Mouse (Mus musculus): ENCODE data around the gene 1600015I10Rik. TPM values are rescaled to one million over a fixed set of nuclear protein-coding genes. Genes with fewer than 3 reads are reported as not detected.
"Not testable (repeated sequence)": the region's sequence is repeated elsewhere in the genome, so short reads cannot be mapped to it uniquely, and the experiment has no call there.

Gene 1600015I10Rik
- not detected in 2 replicates for polyA plus RNA-seq (2014; fragmentation: Nextera tagmentation; extraction: Ambion mirVana)

DNA sequence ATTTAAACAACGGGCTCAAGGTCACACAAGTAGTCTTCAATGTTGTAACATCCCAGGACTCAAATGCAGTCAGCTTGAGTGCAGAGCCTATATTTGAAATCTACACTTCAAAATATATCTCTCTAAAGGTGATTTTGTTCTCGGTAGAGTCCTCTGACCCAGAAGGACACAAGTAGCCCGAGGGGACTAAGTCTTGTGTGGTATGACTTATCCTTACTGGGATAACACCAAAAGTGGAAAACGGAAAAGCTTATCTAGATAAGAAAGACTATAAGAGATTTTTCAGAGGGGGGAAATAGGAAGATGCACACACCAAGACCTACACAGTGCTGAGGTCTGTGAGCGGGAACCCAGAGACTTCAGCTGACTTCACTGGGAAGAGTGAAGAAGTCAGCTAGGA, at the start of gene 1600015I10Rik:
Gene 1600015I10Rik, plus strand, starts transcription at position 301 of the 400 bp plus-strand sequence.
- ATAC-seq (ENCODE audit: low read depth): no peak
- Histone ChIP-seq H3K27ac (ENCODE audit: low read depth, low read length) (no peak within 1 kb of the TSS), H3K9me3 (ENCODE audit: control insufficient read depth, low read length) (no peaks in the 10 kb centered on the region), H3K4me1 (ENCODE audit: control insufficient read depth, insufficient read depth, low read length) (no peaks in the 10 kb centered on the region), H3K9ac (replicated peaks; ENCODE audit: low read depth, low read length) (no peak within 1 kb of the TSS), H3K4me3 (ENCODE audit: low read depth, low read length) (no peak within 1 kb of the TSS), H3K27me3 (ENCODE audit: control insufficient read depth, insufficient read depth, low read length) (no peaks in the 10 kb centered on the region), H3K36me3 (ENCODE audit: control insufficient read depth, insufficient read depth, low read length) (no peaks in the 10 kb centered on the region), H3K4me2 (ENCODE audit: low read depth, low read length) (no peak within 1 kb of the TSS)
- WGBS: 95% methylated on average over 5 of the region's 5 CpGs

DNA sequence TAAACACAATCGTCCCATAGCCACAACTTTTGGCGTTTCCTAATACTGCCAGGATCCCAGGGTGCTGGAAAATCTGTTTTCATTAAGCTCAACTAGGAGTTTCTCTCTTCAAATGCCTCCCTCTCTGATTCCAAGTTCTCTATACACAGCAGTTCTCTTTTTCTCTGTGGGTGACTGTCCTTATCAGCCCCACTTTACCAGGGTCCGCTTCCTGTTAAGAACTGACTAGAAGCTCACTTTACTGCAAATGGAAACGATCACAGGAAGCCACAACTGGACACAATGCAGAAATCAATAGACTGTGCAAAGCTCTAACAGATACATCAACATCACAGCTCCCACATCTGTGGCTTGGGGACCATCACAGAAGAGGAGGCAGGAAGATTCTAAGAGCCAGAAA, 35.5 kb upstream of the 1600015I10Rik start:
- H3K4me1 ChIP-seq (ENCODE audit: control insufficient read depth, insufficient read depth, low read length): no peaks in the 10 kb centered on the region
- ATAC-seq (ENCODE audit: low read depth): no peak
- H3K4me2 ChIP-seq (ENCODE audit: low read depth, low read length): no peak overlapping the region
- H3K9ac ChIP-seq (replicated peaks; ENCODE audit: low read depth, low read length): no peak overlapping the region
- H3K4me3 ChIP-seq (ENCODE audit: low read depth, low read length): no peak overlapping the region
- H3K36me3 ChIP-seq (ENCODE audit: control insufficient read depth, insufficient read depth, low read length): no peaks in the 10 kb centered on the region
- H3K9me3 ChIP-seq (ENCODE audit: control insufficient read depth, low read length): no peaks in the 10 kb centered on the region
- no peak overlapping the region for H3K27ac ChIP-seq (ENCODE audit: low read depth, low read length)
- no peaks in the 10 kb centered on the region for H3K27me3 ChIP-seq (ENCODE audit: control insufficient read depth, insufficient read depth, low read length)
- 76% methylated on average over 4 of the region's 4 CpGs for WGBS

DNA sequence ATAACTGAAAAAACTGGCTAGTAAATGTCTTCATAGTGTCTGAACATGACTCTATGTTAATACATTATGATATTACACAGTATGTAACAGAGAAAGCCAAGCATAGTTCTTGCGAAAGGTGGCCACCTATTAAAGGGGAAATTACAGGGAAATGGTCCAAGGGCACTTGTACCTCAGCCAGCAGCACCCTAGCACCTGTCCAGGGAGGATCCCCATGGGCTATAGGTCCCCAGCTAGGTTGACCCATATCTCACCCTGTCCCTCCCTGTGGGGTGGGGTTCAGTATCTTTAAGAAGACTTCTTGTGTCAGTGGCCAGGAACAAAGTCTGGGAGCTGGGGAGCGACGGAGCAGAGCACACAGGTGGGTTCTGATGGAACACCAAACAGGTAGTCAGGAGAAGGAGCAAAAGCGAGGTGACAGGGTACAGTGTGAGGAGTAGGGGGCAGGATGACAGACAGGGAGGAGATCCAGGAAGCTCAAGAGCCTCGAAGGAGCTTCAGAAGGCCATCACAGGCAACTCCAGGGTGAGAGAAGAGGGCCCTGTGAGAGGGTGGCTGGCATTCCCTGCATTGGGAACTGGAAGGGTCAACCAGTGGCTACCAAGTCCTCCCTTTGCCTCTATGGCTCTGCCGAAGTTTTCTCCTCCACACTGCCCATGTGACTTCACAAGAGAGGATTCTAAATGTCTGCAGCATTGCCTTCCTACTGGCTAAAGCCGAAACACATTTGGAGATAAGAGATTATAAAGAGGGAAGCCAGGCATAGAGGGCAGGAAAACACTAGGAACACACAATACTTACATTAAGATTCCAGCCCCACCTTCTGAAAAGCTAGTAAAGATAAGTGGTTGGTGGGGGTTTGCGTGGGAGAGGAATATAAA, 34.5 kb upstream of the 1600015I10Rik start:
- H3K27ac ChIP-seq (ENCODE audit: low read depth, low read length): no peak overlapping the region
- H3K27me3 ChIP-seq (ENCODE audit: control insufficient read depth, insufficient read depth, low read length): no peaks in the 10 kb centered on the region
- no peaks in the 10 kb centered on the region for H3K4me1 ChIP-seq (ENCODE audit: control insufficient read depth, insufficient read depth, low read length)
- H3K4me2 ChIP-seq (ENCODE audit: low read depth, low read length): no peak overlapping the region
- ATAC-seq (ENCODE audit: low read depth): no peak
- H3K9me3 ChIP-seq (ENCODE audit: control insufficient read depth, low read length): no peaks in the 10 kb centered on the region
- H3K36me3 ChIP-seq (ENCODE audit: control insufficient read depth, insufficient read depth, low read length): no peaks in the 10 kb centered on the region
- 94% methylated on average over 8 of the region's 8 CpGs for WGBS
- no peak overlapping the region for H3K4me3 ChIP-seq (ENCODE audit: low read depth, low read length)
- no peak overlapping the region for H3K9ac ChIP-seq (replicated peaks; ENCODE audit: low read depth, low read length)

DNA sequence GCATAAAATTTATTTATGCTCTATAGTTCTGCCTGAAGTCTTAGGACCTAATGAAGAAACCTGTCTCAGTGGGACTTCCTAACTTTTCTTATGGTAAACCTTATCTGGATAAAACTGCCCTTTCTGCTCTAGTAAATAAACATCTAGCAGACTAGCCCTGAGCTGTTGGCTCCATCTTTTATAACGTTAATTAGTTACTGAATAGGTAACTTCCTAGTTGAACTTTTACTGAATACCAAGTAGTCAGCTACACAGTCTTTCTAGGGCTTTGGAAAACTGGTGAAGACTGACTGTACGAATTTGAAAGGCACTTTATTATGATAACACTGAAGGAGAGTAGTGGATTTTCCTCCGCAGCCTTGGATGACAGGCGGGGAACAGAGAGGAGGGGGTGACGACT, 33.8 kb upstream of the 1600015I10Rik start:
- no peak for ATAC-seq (ENCODE audit: low read depth)

DNA sequence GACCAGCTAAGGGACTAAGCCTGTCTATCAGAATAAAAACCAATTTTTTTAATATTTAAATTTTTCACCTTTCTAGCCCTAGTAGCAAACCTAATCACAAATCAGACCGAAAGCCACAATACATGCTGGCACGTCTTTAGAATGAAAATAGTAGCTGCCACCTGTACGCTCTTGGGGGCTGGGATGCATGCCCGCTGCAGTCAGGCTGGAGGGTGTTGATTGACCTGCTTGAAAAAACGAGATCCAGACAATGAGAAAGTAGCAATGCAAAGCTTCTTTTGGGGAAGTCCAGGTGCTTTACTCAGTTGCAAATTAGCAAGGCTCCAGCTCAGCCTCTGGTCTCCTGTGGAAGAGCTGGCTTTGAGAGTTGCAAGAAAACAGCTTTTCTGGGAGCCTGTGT, 32.7 kb upstream of the 1600015I10Rik start:
- H3K9me3 ChIP-seq (ENCODE audit: control insufficient read depth, low read length): no peaks in the 10 kb centered on the region
- no peaks in the 10 kb centered on the region for H3K4me1 ChIP-seq (ENCODE audit: control insufficient read depth, insufficient read depth, low read length)
- no peak overlapping the region for H3K9ac ChIP-seq (replicated peaks; ENCODE audit: low read depth, low read length)
- no peak for ATAC-seq (ENCODE audit: low read depth)
- H3K4me3 ChIP-seq (ENCODE audit: low read depth, low read length): no peak overlapping the region
- no peak overlapping the region for H3K27ac ChIP-seq (ENCODE audit: low read depth, low read length)
- H3K27me3 ChIP-seq (ENCODE audit: control insufficient read depth, insufficient read depth, low read length): no peaks in the 10 kb centered on the region
- no peaks in the 10 kb centered on the region for H3K36me3 ChIP-seq (ENCODE audit: control insufficient read depth, insufficient read depth, low read length)
- no peak overlapping the region for H3K4me2 ChIP-seq (ENCODE audit: low read depth, low read length)
- WGBS: 89% methylated on average over 5 of the region's 5 CpGs

More for the DNA sequence above, 33.8 kb upstream of the 1600015I10Rik start:
- no peaks in the 10 kb centered on the region for H3K36me3 ChIP-seq (ENCODE audit: control insufficient read depth, insufficient read depth, low read length)
- H3K4me2 ChIP-seq (ENCODE audit: low read depth, low read length): no peak overlapping the region
- no peak overlapping the region for H3K27ac ChIP-seq (ENCODE audit: low read depth, low read length)
- 83% methylated on average over 5 of the region's 5 CpGs for WGBS
- H3K4me1 ChIP-seq (ENCODE audit: control insufficient read depth, insufficient read depth, low read length): no peaks in the 10 kb centered on the region
- no peak overlapping the region for H3K9ac ChIP-seq (replicated peaks; ENCODE audit: low read depth, low read length)
- H3K27me3 ChIP-seq (ENCODE audit: control insufficient read depth, insufficient read depth, low read length): no peaks in the 10 kb centered on the region
- no peaks in the 10 kb centered on the region for H3K9me3 ChIP-seq (ENCODE audit: control insufficient read depth, low read length)
- H3K4me3 ChIP-seq (ENCODE audit: low read depth, low read length): no peak overlapping the region

DNA sequence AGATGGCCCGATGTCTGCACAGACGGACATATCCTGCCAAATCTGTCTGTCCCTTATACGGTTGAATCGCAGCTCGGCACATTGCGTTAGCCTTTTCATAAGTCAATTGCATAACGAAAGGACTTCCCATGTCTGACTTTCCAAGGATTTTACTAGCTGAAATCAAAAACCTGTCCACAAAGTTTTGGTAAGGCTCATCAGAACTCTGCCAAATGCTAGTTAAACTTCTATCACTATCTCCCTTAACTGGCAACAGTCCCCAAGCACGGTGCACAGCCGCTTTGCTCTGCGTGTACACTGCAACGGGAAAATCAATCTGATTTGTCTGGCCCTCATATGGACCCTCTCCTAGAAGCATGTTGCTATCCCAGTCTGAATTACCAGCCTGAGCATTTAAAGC, 28.4 kb upstream of the 1600015I10Rik start:
- H3K4me1 ChIP-seq (ENCODE audit: control insufficient read depth, insufficient read depth, low read length); H3K27ac ChIP-seq (ENCODE audit: low read depth, low read length); H3K4me3 ChIP-seq (ENCODE audit: low read depth, low read length); H3K9ac ChIP-seq (replicated peaks; ENCODE audit: low read depth, low read length); ATAC-seq (ENCODE audit: low read depth); H3K4me2 ChIP-seq (ENCODE audit: low read depth, low read length); H3K36me3 ChIP-seq (ENCODE audit: control insufficient read depth, insufficient read depth, low read length); H3K9me3 ChIP-seq (ENCODE audit: control insufficient read depth, low read length); H3K27me3 ChIP-seq (ENCODE audit: control insufficient read depth, insufficient read depth, low read length): not testable (repeated sequence)
- 95% methylated on average over 11 of the region's 11 CpGs for WGBS

DNA sequence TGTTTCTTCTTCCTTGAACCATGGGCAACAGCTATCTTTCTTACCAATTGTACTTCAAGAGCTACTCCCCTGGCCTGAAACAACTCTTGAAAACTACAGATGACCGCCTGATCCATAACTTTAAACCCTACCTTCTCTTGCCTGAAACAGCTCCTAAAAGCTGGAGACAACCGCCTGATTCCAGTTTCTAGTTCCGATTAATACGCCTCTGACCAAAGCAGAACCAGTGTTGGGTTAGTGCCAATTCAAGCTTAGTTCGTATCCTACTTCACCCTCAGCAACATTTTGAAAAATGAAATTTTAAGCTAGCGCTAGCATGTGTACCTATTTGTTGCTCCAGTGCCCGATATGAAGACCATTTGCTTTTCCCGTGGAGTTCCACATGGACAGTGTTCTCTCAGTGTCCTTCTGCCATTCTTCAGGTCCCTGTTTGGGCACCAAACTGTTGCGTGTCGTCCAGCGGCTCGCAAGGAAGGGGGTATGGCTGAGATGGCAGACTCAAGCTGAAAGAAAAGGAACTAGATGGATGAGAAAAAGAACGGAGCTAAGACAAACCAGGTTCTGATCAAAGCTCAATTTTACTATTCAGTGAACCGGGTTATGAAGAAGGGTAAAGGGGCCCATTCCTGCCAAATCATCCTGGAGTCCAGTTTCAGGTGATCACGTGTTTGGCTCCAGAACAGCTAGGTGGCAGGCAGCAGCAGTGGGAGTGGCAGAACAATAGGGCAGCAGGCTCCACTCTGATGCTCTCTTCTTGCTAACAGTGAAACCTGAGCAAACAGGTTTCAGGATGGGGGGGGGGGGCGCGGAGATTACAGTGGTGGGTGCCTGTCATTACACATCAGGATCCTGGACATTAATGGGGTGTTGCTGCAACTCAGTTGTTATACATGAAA, 26.9 kb upstream of the 1600015I10Rik start:
- Histone ChIP-seq H3K27ac (ENCODE audit: low read depth, low read length) (no peak overlapping the region), H3K4me3 (ENCODE audit: low read depth, low read length) (no peak overlapping the region), H3K4me1 (ENCODE audit: control insufficient read depth, insufficient read depth, low read length) (no peaks in the 10 kb centered on the region), H3K9ac (replicated peaks; ENCODE audit: low read depth, low read length) (no peak overlapping the region), H3K4me2 (ENCODE audit: low read depth, low read length) (no peak overlapping the region), H3K36me3 (ENCODE audit: control insufficient read depth, insufficient read depth, low read length) (no peaks in the 10 kb centered on the region), H3K27me3 (ENCODE audit: control insufficient read depth, insufficient read depth, low read length) (no peaks in the 10 kb centered on the region), H3K9me3 (ENCODE audit: control insufficient read depth, low read length) (no peaks in the 10 kb centered on the region)
- 94% methylated on average over 17 of the region's 17 CpGs for WGBS
- no peak for ATAC-seq (ENCODE audit: low read depth)

DNA sequence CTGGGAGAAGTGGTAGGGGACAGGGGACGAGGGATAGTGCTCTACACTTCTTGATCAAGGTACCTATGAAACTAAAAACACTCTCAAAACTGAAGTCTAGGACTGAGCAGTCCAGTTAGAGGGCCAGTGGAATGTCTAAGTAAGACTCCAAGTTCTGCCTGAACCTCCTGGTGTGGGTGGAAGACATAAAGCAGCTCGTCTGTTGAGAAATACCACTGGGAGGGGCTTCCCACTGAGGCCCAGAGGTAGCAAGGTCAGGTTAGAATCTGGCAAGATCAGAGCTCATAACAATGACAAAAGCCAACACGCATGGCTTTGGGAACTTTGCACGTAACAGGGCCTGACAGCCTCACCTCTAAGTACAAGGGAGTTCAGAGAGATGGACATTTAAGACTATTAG, 26.3 kb upstream of the 1600015I10Rik start:
- no peak overlapping the region for H3K9ac ChIP-seq (replicated peaks; ENCODE audit: low read depth, low read length)
- no peak for ATAC-seq (ENCODE audit: low read depth)
- H3K27ac ChIP-seq (ENCODE audit: low read depth, low read length): no peak overlapping the region
- H3K4me3 ChIP-seq (ENCODE audit: low read depth, low read length): no peak overlapping the region
- H3K36me3 ChIP-seq (ENCODE audit: control insufficient read depth, insufficient read depth, low read length): no peaks in the 10 kb centered on the region
- WGBS: 76% methylated on average over 4 of the region's 4 CpGs
- H3K27me3 ChIP-seq (ENCODE audit: control insufficient read depth, insufficient read depth, low read length): no peaks in the 10 kb centered on the region
- H3K4me1 ChIP-seq (ENCODE audit: control insufficient read depth, insufficient read depth, low read length): no peaks in the 10 kb centered on the region
- H3K4me2 ChIP-seq (ENCODE audit: low read depth, low read length): no peak overlapping the region
- H3K9me3 ChIP-seq (ENCODE audit: control insufficient read depth, low read length): no peaks in the 10 kb centered on the region

DNA sequence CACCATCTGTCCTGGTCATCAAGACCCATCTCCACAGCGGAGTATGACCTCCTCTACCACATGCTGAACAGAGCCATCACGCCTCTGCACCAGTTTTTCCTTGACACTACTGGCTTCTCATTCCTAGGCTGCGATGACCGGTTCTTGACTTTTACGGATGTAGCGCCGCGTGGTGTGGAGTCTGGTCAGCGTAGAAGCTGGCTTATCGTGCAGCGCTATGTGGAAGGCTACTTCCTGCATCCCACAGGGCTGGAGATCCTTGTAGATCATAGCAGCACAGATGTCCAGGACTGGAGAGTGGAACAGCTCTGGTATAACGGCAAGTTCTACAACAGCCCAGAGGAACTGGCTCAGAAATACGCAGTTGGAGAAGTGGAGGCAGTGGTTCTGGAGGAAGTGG, 24.1 kb upstream of the 1600015I10Rik start:
- Histone ChIP-seq H3K4me2 (ENCODE audit: low read depth, low read length) (no peak overlapping the region), H3K9me3 (ENCODE audit: control insufficient read depth, low read length) (no peaks in the 10 kb centered on the region), H3K9ac (replicated peaks; ENCODE audit: low read depth, low read length) (no peak overlapping the region), H3K27me3 (ENCODE audit: control insufficient read depth, insufficient read depth, low read length) (no peaks in the 10 kb centered on the region), H3K27ac (ENCODE audit: low read depth, low read length) (no peak overlapping the region), H3K4me1 (ENCODE audit: control insufficient read depth, insufficient read depth, low read length) (no peaks in the 10 kb centered on the region), H3K4me3 (ENCODE audit: low read depth, low read length) (no peak overlapping the region), H3K36me3 (ENCODE audit: control insufficient read depth, insufficient read depth, low read length) (no peaks in the 10 kb centered on the region)
- no peak for ATAC-seq (ENCODE audit: low read depth)
- WGBS: 95% methylated on average over 13 of the region's 13 CpGs
